Mouse (Mus musculus): ENCODE measurements at regions not wholly inside any gene's neighbourhood (a gene's known extent, or its start where the extent isn't known, plus 50 kb on each side); places are given as distances from the start of the nearest gene placed in this dataset.

DNA sequence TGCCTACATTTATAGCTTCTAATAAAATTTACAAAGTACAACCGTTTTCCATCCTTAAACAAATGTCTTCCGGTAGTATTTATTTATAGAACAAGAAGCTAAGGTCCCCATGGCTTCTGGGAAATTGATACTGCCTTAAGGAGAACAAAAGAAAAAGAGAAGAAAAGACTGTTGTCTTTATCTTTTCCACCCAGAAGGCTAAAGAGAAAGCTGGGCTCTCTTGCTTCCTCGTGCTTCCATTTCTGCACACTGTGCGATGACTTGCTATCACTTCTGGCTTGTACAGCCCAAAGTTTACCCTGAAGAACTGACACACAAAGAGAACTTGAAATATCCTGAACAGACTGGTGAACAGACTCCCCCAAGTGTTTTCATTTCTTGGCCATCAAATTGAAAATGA lies 157.2 kb downstream of the P2ry1 start:
- DNase-seq (ENCODE audit: low read depth): no peak
- no peak for TF ChIP-seq CTCF (IDR thresholded peaks at IDR 0.05; ENCODE audit: borderline replicate concordance, extremely low read depth, insufficient read depth, insufficient read length)
- TF ChIP-seq POLR2A (IDR thresholded peaks at IDR 0.05; ENCODE audit: borderline replicate concordance, extremely low read depth, insufficient read depth, insufficient read length, poor library complexity, severe bottlenecking): no peak

GRCm38 (mm10) chr3:61161384-61161783 lies 158.8 kb downstream of the P2ry1 start:
- no peak for DNase-seq (ENCODE audit: low read depth)
- TF ChIP-seq CTCF (IDR thresholded peaks at IDR 0.05; ENCODE audit: borderline replicate concordance, extremely low read depth, insufficient read depth, insufficient read length): no peak
- TF ChIP-seq POLR2A (IDR thresholded peaks at IDR 0.05; ENCODE audit: borderline replicate concordance, extremely low read depth, insufficient read depth, insufficient read length, poor library complexity, severe bottlenecking): no peak

- peak; percentile 50 for DNase-seq (ENCODE audit: low read depth)
- peak; percentile 28; the same call in 1 of the 2 replicates for TF ChIP-seq CTCF (IDR thresholded peaks at IDR 0.05; ENCODE audit: borderline replicate concordance, extremely low read depth, insufficient read depth, insufficient read length)
- TF ChIP-seq POLR2A (IDR thresholded peaks at IDR 0.05; ENCODE audit: borderline replicate concordance, extremely low read depth, insufficient read depth, insufficient read length, poor library complexity, severe bottlenecking): no peak
Measured at GRCm38 (mm10) chr3:61185789-61186188, 175.6 kb upstream of the Rap2b start.

GRCm38 (mm10) chr3:61188662-61189061 lies 172.8 kb upstream of the Rap2b start:
- no peak for DNase-seq (ENCODE audit: low read depth)
- TF ChIP-seq CTCF (IDR thresholded peaks at IDR 0.05; ENCODE audit: borderline replicate concordance, extremely low read depth, insufficient read depth, insufficient read length) (no peak), POLR2A (IDR thresholded peaks at IDR 0.05; ENCODE audit: borderline replicate concordance, extremely low read depth, insufficient read depth, insufficient read length, poor library complexity, severe bottlenecking) (no peak)

DNA sequence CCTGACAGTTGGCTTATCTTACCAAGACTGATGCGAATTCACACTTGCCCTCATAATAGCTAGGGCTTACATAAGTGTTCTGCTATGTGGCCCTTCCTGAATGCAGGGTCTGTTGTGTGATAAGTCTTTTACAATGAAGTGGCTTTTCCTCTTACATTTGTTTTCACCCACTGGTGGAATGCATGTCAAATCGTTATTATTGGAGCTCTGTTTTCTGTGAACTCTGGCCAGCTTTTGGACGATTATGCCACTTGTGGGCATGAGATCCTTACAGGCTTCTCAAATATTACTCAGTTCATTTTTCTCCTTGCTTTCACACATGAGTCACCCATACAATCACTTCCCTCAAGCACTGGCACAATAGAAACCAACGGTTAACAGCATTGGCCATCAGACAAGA lies 144.9 kb upstream of the Rap2b start:
- peak; percentile 27 for DNase-seq (ENCODE audit: low read depth)
- TF ChIP-seq POLR2A (IDR thresholded peaks at IDR 0.05; ENCODE audit: borderline replicate concordance, extremely low read depth, insufficient read depth, insufficient read length, poor library complexity, severe bottlenecking): no peak
- TF ChIP-seq CTCF (IDR thresholded peaks at IDR 0.05; ENCODE audit: borderline replicate concordance, extremely low read depth, insufficient read depth, insufficient read length): no peak

GRCm38 (mm10) chr3:61224505-61224904 lies 136.9 kb upstream of the Rap2b start:
- no peak for DNase-seq (ENCODE audit: low read depth)
- no peak for TF ChIP-seq POLR2A (IDR thresholded peaks at IDR 0.05; ENCODE audit: borderline replicate concordance, extremely low read depth, insufficient read depth, insufficient read length, poor library complexity, severe bottlenecking)
- TF ChIP-seq CTCF (IDR thresholded peaks at IDR 0.05; ENCODE audit: borderline replicate concordance, extremely low read depth, insufficient read depth, insufficient read length): no peak

DNA sequence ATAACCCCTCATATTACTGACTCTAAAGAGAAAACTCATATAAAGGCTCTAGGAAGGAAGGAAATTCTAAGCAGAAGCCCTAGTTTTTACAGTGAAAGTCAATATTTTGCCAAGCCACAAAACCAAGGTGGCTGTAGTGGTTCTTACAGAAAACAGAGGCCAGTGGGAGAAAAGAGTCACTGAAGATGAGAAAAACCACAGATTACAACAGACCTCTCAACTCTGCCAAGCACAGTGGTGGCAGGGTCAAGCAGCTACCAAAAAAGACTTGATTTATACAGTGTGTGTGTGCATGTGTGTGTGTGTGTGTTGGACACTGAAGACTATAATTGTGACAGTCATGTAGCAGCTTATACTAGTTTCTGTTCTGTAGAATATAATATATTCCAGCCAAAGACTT lies 136.4 kb upstream of the Rap2b start:
- no peak for DNase-seq (ENCODE audit: low read depth)
- no peak for TF ChIP-seq CTCF (IDR thresholded peaks at IDR 0.05; ENCODE audit: borderline replicate concordance, extremely low read depth, insufficient read depth, insufficient read length)
- TF ChIP-seq POLR2A (IDR thresholded peaks at IDR 0.05; ENCODE audit: borderline replicate concordance, extremely low read depth, insufficient read depth, insufficient read length, poor library complexity, severe bottlenecking): no peak

GRCm38 (mm10) chr3:61241380-61241779 lies 120.1 kb upstream of the Rap2b start:
- DNase-seq (ENCODE audit: low read depth): no peak
- no peak for TF ChIP-seq CTCF (IDR thresholded peaks at IDR 0.05; ENCODE audit: borderline replicate concordance, extremely low read depth, insufficient read depth, insufficient read length)
- no peak for TF ChIP-seq POLR2A (IDR thresholded peaks at IDR 0.05; ENCODE audit: borderline replicate concordance, extremely low read depth, insufficient read depth, insufficient read length, poor library complexity, severe bottlenecking)

DNA sequence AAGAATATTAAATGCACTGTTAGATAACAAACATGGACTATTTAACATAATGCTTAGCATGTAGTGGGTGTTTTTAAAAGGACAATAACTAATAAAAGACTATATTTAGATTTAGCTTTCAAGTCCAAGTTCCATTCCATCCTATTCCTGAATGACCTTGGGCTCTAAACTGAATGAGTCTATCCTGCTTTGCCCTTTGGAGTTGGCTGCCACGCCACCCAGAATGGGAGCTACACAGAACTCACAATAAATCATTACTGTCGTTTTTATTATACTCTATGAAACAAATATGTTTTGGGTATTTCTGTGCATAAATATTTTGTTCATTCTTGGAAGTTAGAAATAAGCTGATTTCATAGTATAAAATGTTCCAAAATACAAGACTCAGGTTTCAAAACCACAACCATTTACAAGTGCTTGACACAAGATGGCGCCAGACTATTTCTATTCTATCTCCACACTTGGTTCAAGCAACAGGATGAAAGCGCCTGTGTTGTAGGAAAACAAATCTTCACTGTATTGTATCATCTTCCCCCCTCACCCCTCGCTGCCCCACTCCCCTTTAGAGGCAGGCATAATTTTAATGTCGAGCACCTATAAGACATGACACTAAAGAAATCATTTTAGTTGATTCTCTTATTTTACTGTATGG lies 117.4 kb upstream of the Rap2b start:
- TF ChIP-seq POLR2A (IDR thresholded peaks at IDR 0.05; ENCODE audit: borderline replicate concordance, extremely low read depth, insufficient read depth, insufficient read length, poor library complexity, severe bottlenecking) (no peak), CTCF (IDR thresholded peaks at IDR 0.05; ENCODE audit: borderline replicate concordance, extremely low read depth, insufficient read depth, insufficient read length) (peak; percentile 65)
- peak; percentile 86 for DNase-seq (ENCODE audit: low read depth)

- TF ChIP-seq POLR2A (IDR thresholded peaks at IDR 0.05; ENCODE audit: borderline replicate concordance, extremely low read depth, insufficient read depth, insufficient read length, poor library complexity, severe bottlenecking) (no peak), CTCF (IDR thresholded peaks at IDR 0.05; ENCODE audit: borderline replicate concordance, extremely low read depth, insufficient read depth, insufficient read length) (no peak)
- no peak for DNase-seq (ENCODE audit: low read depth)
Measured at GRCm38 (mm10) chr3:61246429-61246828, 115.0 kb upstream of the Rap2b start.

- TF ChIP-seq CTCF (IDR thresholded peaks at IDR 0.05; ENCODE audit: borderline replicate concordance, extremely low read depth, insufficient read depth, insufficient read length): no peak
- TF ChIP-seq POLR2A (IDR thresholded peaks at IDR 0.05; ENCODE audit: borderline replicate concordance, extremely low read depth, insufficient read depth, insufficient read length, poor library complexity, severe bottlenecking): no peak
- DNase-seq (ENCODE audit: low read depth): no peak
Measured at GRCm38 (mm10) chr3:61247344-61247743, 114.1 kb upstream of the Rap2b start.

DNA sequence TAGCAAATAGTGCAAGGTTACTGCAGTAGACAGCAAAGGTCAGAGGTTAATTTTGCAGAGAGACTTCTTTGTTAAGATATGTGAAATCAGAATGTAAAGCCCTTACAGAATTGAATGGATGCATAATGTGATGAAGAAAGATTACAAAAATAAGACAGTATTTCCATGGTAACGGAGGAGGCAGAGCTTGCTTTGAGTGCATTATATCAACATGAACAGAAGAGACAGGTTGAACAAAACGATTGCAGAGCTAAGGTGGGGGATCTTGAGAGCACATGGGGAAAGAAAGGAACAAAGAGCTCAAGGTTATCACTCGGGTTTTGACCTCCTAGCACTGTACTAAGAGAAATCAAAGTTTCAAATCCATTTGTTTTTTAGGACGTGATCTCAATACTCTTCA lies 106.2 kb upstream of the Rap2b start:
- DNase-seq (ENCODE audit: low read depth): peak; percentile 50
- TF ChIP-seq CTCF (IDR thresholded peaks at IDR 0.05; ENCODE audit: borderline replicate concordance, extremely low read depth, insufficient read depth, insufficient read length) (no peak), POLR2A (IDR thresholded peaks at IDR 0.05; ENCODE audit: borderline replicate concordance, extremely low read depth, insufficient read depth, insufficient read length, poor library complexity, severe bottlenecking) (no peak)

All from brain, embryonic 14.5 days (tissue).